Mouse (Mus musculus) lung, adult 18-20 months (tissue): Measurements from ENCODE around the gene Lmbr1l.
"Not testable (repeated sequence)": the region's sequence is repeated elsewhere in the genome, so short reads cannot be mapped to it uniquely, and the experiment has no call there.

Experiments used
- DNase-seq, 2 experiments: peaks; one replicate each; pipeline ENCODE4 v3.0.0; 2022; ENCODE audit warnings: mixed read lengths in 2 of 2

The Lmbr1l gene

DNA sequence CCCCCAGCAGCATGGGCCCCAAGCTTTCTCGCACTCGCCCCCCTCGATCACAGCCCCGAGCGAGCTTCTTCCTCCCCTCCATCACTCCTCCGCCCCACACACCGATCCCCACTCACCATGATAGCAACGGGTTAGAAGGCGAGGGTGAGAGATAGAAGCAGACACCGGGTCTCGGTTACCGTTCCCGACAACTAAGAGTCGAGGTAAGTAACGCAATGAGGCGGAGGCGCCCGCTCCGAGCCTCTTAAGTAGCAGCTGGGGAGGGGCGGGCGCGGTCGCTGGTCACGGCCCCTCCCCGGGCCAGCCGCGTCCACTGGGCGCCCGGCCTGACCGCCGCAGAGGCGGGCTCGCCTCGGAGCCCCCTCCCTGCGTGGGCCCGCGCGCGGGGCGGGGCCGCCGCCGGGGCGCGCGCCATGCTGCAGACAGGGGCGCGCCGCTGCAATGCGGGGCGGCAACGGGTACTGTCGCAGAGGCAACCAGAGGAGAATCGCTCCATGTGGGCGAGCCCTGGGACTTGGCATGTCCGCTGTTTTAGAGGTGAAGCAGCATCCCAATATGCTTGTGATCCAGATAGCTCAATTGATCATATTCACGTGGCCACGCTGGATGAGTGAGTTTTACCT, 16.3 kb upstream of the Lmbr1l start, which contains the start of gene Tuba1b:
TSS of gene Tuba1b (minus strand) at position 349 of the 623 bp plus-strand sequence.
- peak; percentile 92 to 93 for DNase-seq

DNA sequence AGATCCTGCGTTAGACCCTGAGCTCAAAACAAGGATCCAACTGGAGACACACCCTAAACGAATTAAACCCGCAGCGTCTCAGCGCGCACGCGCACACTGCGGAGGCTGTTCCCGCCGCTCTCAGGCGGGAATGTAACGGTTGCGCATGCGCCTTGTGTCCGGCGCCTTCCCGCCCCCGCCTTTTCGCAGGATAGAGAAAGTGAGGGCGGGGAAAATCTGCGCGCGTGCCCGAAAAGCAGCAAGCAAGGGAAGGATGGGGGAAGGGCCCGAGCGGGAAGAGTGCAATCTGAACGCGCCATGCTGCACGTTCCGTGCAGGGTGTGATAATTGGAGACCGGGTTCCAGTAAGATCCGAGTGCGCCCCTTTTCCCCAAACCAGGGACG, 15.8 kb upstream of the Lmbr1l start:
- DNase-seq: peak; percentile 96 to 97

DNA sequence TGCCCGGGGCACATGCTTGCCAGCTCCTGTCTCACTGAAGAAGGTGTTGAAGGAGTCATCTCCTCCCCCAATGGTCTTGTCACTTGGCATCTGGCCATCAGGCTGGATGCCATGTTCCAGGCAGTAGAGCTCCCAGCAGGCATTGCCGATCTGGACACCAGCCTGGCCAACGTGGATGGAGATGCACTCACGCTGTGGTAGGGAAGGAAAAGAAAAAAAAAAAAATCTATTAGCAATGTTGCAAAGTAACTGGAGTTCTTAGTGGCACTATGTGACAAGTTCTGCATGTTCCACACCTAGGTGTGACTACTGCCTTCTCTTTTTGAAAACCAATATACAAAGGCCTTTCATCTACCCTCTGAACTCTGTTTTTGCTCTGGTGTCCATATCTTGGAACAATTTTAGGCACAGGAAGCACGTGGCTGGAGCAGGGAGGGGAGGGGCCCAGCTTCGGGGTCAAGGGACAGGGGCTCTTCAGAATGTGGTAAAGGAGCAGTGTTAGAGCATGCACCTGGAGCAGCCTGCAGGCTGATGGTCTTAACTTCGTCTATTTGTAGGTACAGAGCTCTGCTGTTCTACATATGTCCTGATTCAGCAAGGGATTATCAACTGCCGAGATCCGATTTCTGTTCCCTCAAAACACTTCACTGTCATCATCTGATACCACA, 15.1 kb upstream of the Lmbr1l start:
- DNase-seq: not testable (repeated sequence)

DNA sequence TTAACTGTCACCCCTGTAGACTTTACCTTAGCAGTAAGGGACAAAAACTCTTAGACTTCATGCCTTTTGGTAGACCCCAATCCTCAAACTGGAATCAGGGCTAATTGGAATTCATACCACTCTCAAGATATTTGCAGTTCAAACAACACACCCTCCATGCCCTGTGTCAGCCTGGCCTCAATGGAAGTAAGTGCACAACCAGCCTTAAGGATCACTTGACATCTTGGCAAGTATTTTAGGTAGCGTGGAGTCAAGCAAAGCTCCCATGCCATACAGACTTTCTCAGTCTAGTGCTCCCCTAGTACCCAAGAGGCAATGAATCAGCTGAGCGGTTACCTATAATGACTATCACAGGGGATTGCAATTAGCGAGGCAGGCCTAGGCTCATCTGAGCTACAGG, 13.0 kb upstream of the Lmbr1l start:
- peak; percentile 43 to 63 for DNase-seq

DNA sequence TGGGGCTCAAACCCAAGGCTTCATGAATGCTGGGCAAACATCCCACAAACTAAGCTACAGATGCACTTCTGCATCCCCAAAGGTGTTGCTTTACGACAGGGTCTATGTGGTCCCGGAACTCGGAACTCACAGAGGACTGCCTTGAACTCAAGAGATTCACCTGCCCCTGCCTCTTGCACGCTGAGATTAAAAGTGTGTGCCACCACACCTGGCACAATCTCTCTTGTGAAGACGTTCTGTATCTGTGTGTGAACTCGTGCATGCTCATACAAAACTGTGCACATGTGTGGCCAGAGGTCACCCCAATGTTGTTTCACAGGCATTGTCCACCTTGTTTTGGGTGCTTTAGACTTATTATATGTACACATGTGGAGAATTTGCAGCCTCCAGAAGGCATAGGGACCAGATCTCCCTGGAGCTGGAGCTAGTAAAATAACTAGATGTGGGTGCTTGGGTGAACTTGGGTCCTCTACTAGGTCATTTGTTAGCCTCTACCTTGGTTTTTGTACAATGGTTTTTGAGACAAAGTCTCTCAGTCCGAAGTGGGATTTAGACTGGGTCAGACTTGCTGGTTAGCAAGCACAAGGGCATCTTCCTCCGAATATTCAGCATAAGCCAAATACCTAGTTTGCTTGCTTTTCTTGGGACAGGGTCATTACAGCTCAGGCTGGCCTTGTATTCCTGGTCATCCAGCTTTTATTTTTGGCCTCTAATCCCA, 12.1 kb upstream of the Lmbr1l start:
- no peak for DNase-seq

DNA sequence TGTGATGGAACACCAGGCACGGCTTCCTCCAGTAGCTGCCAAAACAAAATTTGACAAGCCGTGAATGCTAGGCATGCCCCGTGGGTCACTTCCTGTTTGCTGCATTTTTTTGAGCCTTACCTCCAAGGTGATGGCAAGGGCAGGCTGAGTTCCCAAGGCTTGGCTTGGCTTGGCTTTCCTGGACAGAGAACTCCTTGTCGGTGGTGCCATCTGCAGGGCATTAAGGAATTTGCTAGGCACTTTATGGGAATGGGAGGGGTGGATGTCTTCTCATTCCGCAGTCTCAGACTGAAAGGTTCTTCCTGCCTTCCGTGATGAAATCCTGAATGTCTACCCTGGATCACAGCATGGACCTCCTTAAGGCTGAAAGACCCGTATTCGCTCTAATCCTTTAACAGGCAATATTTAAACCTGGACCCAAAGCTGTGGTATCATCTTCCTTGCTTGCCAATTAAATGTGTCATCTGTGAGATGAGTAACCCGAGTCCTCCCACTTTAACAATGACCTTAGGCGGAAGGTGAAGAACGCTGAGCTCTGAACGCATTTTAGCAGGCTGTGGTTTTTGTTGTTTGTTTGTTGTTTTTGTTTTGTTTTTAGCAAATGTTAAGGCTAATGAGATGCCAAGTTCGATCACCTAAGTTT, 10.7 kb upstream of the Lmbr1l start:
- peak; percentile 82 to 88 for DNase-seq

DNA sequence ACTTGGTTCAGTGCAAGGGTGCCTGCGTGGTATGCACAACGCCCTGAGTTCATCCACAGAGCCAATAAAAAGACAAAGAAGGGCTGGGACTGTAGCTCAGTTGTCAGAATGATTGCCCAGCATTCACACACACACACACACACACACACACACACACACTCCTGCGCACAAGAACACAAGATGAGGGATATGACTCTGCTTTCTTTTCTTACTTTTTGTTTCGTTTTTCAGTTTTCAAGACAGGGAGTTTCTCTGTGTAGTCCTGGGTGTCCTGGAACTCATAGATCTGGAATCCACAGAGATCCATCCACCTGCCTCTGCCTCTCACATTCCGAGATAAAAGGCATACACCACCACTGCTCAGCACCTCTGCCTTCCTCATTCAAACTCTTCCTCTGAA, 9.5 kb upstream of the Lmbr1l start:
- no peak for DNase-seq

DNA sequence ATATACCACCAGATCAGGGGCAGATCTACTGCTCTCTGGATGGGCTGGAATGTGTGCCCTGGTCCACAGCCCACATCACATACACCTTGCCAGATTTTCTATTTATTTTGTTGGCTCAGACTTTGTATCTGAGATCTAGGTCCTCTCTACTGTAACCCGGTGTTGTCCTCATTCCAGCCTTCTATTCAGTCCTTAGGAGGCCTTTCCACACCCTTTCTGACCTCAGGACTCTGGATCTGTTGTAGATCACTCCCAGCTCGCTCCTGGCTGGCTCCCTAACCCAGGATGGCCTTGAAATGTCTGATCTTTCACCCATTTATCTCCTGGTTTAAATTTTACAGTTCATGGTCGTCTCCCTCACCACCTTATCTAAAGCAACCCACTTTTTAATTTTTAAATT, 6.7 kb upstream of the Lmbr1l start:
- no peak for DNase-seq

DNA sequence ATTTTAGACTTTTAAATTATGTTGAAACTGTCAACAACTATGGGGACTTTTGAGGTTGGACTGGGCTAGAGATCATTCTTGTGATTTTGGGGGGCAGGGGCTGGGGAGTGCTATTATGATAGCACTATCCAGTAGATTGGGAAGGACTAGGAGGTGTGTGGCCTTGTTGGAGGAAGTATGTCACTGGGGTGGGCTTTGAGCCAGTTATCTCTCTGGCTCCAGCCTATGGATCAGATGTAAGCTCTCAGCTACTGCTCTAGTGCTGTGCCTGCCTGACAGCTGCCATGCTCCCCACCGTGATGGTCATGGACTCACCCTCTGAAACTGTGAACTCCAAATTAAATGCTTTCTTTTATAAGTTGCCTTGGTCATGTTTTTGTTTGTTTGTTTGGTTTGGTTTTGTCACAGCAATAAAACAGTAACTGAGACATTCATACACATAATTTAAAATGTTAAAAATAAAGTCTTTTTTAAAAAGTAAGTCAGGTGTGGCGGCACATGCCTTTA, 5.1 kb upstream of the Lmbr1l start:
- peak in 1 of 2 experiments; percentile 41 for DNase-seq

DNA sequence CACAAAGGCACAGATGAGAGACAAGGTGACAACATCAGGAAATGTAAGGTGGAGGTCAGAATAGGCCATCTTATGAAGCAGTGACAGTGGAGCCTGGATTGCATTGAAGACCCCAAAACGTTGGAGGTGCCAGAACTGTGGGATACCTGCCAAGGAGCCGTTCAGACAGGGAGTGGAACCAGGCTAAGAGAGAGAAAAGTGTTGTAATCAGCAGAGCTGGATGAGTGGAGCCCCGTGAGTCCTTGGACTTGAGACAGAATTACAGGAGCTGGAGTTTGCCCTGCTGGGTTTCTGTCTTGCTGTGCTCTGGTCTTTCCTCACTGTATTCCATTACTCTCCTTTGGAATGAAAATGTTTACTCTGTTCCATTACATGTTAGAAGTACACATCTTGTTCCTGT, 4.5 kb upstream of the Lmbr1l start:
- DNase-seq: peak in 1 of 2 experiments; percentile 41

DNA sequence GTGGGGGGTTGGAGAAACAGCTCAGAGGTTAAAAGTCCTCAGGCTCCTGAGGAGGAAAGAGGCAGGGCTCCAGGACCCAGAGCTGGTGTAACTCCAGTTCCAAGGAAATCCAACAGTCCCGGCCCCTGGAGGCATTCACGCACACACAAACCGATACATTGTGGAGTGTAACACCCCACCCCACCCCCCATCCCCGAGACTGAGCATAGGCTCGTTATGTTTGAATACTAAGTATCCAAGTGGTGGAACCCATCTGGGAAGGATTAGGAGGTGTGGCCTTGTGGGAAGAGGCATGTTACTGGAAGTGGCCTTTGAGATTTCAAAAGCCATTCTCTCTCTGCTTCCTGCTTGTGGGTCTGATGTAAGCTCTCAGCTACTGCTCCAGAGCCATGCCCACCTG, 3.5 kb upstream of the Lmbr1l start:
- DNase-seq: no peak

DNA sequence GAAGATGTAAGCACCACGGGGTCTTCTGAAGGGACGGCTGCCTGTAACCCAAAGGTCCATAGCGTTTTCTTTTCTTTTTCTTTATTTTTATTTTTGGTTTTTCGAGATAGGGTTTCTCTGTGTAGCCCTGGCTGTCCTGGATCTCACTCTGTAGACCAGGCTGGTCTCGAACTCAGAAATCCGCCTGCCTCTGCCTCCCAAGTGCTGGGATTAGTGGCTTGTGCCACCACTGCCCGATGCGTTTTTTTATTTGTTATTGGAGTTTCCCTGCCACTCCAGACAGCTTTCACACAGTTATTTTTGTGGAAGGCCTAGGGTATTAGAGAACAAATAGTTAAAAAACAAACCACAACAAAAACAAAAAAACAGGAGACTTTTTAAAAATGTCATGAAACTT, 466 bp upstream of the Lmbr1l start:
- not testable (repeated sequence) for DNase-seq

DNA sequence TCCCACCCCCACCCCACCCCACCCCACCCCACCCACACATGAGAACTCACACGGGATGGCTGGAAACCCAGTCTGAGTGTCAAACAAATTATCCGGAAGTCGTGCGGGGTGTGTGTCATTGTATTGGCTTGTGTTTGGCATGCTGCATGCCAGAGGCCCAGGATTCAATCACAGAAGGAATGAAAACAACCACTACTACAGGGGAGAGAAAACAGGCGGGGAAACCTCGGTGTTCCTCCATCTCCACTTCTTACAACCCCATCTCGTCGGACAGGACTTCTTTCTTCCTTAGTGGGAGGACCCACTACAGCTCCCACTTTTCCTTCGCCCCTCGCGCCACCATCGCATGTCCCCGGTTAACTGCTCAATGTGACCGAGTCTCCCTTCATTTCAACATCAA, 940 bp downstream of the Lmbr1l start:
- peak; percentile 23 to 48 for DNase-seq

DNA sequence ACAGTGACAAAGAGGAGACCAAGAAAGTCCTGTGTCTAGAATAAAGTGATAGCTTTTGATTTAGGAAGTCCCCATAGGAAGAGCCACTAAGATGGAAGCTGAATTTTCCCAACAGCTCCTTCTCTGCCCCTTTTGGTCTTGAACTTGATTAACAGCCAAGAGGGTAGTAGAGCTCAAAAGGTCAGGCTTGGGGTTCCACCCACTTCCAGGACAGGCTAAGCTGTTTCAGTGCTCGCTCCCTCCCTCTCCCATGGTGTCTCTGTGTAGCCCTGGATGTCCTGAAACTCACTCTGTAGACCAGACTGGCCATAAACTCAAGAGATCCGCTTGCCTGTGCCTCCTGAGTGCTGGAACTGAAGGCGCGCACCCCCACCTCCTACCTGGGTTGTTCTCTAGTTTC, 2.0 kb downstream of the Lmbr1l start:
- no peak for DNase-seq

DNA sequence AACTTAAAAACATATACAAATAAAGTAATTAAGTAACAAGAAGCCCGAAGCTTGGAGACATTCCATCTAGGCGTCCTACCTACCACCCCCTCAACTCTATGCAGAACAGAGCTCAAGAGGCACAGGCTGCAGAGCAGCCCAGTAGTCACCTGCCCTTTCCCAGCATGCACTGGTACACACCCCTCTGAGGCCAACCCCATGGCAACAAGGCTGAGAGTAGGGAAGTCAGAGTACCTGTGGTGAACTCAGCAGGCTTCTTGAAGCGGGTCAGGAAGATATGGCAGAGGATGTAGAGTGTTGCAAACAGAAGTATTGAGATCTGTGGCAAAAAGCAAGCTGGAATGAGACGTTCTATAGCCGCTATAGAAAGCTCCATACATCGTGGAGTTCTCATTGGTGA, 3.1 kb downstream of the Lmbr1l start:
- no peak for DNase-seq

DNA sequence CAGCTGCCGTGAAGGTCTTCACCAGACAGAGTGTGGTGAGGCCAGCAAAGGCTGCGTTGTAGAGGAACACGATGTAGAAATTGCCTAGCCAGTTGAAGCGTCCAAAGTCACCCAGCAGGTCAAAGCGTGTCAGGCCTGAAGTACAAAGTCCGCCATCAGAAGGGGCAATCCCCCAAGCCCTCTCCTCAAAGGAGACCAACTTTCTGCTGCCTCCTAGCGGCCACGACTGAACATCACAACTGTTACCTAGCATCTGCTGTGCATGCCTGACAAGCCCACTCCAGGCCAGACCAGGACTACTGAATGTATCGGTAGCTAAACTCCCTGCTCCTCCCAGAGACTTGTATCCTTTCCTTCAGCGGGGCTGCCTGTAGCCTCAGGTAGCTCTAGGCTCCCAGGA, 13.3 kb downstream of the Lmbr1l start:
- peak in 1 of 2 experiments; percentile 14 for DNase-seq

DNA sequence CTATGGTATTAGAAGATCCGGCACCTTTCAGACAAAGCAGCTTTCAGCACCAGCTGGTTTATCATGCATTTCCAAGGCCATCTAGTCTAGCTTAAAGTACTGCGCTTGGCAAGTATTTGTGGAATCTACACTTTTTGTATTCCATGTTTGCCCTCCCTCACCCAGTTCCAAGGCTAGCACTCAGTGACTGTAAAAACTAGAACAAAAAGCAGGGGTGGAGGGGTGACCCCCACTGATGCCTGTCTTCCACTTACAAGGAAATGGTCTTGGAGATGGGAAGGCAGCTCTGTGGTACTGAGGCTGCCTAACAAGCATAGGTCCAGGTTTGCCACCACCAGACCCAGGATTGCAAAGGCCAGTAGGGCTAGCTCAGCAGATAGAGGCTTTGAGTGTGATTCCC, 15.4 kb downstream of the Lmbr1l start:
- DNase-seq: no peak

DNA sequence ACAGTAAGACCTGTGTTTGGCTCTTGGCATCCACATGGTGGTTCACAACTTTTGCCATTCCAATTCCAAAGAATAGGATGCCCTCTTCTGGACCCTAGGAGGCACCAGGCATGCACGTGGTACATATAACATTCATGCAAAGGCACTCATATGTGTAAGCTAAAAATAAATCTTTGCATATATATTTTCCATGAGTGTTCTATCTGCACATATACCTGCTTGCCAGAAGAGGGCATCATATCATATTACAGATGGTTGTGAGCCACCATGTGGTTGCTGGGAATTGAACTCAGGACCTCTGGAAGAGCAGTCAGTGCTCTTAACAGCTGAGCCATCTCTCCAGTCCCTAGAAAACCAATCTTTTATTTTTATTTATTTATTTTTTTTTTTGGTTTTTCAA, 16.5 kb downstream of the Lmbr1l start:
- no peak for DNase-seq

DNA sequence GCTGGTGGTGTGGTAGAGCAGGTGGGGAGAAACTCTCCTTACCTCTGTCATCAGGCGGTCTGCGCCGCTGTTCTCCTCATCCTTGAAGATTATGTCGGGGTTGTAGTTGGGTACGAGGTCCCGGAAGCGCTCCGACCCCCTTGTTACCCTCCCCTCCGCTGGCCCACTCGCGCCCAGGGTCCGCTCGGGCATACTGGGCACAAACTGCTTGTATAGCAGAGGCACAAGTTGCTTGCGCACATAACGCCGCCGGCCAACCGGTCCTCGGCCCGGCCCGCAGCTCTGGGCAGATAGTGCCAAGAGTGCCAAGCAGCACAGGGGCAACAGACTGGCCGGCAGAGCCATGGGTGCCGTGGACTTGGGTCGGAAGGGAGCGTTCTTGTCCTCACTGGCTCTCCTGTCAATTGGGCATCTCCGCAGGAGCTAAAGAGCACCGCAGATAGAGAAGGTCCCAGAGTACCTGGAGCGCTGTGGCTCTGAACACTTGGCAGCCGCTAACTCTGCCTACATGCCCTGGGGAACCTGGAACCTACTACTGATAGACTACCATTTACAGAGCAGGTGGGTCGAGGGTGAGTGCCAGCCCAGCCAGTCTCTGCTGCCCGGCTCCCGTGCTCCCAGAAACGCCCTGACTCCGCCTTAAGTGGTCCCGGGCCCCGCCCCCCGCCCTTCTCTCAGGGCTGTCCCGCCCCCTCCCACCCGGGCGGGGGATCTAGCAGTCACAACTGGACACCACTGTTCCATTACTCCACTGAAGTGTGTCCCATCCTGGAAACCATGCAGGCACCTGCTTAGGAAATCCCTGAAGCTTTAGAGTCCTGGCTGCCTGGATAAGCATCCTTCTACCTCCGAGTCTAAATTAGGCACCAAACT, 19.9 kb downstream of the Lmbr1l start, which contains the start of gene Dhh:
TSS of gene Dhh (minus strand) at position 613 of the 873 bp plus-strand sequence.
- peak; percentile 30 to 41 for DNase-seq

DNA sequence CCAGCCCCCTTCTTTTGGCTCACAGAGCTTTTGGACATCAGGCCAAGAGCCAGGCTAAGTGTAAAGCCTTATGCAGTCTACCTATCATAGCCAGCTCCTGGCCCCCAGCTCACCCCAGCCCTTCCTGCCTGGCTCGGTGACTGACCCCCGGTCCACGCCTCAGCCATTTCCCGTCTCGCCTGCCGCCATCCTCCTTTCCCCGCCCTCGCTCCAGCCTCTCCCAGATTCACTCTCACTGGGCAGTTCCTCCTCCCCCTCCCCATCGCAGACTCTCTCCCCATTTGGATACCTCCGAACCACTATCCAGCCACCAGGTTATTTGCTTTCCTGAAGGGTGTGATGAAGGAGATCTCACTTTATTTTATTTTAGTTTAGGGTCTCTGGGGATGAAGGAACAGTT, 20.5 kb downstream of the Lmbr1l start:
- peak; percentile 64 to 76 for DNase-seq

DNA sequence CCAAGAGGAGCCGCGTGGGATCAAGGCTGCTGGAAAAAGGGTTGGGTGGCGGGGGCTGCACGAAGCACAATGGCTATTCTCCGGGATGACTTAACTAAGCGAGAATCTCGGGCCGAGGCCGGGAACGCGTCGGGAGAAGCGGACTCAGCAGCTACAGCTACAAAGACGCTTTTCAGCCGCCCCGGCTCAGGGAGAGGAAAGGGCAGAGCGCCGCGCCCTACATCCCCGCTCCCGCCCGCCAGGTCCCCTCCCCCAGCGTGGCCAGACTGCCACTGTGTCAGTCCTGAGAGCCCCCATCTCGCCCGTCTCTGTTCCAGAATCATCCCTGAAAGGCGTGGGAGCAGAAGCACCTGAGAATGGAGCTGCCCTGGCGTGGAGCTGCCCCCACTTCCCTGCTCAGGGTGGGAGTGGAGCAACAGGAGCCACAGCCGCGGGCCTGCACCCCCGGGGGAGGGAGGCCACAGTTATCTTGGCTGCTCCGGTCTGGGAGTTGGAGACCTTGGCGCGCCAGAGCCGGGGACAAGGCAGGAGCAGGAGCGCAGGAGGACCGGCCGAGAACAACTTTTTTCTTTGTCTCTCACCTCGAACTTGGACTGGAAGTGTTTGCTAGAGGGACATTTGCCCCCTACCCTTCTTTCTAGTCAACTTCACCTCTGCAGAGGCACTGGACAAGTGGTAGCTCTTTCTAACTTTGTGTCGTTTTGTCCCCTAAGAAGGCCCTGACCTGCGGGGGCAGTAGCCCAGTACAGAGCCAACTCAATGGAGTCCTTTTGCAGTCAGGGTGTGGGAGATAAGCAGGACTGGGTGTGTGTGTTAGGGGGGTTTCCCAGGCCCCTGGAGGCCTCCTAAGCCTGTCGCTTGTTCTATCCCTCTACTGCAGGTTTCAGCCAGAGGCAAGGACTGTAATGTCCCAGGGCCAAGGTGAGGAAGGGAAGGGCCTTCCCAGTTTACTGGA, 22.1 kb downstream of the Lmbr1l start:
- peak; percentile 61 to 64 for DNase-seq
